Mouse (Mus musculus) embryonic facial prominence, embryonic 14.5 days (tissue): ENCODE data around the gene Jph4. TPM values are rescaled to one million over a fixed set of nuclear protein-coding genes. Genes with fewer than 3 reads are reported as not detected.

Experiments used
- ATAC-seq: fragments of 200-750 bp; cut with Nextera tagmentation; 2 replicates; pipeline ENCODE4 v1.8.0; 2017; ENCODE audit warnings: low read depth, moderate number of reproducible peaks, moderate TSS enrichment
- DNase-seq: peaks from one replicate; pipeline ENCODE4 v3.0.0-alpha.2; 2015; ENCODE audit warnings: low spot score
- H3K27ac ChIP-seq: fragments of 300-500 bp; sonication (generic); replicated peaks from 2 replicates; pipeline ENCODE4 v1.5.1; 2014; ENCODE audit warnings: low read depth, mild to moderate bottlenecking, low read length, moderate library complexity
- H3K27me3 ChIP-seq: fragments of 300-500 bp; sonication (generic); replicated peaks from 2 replicates; pipeline ENCODE4 v1.6.1; 2014; ENCODE audit warnings: low read length; ENCODE audit not compliant: control insufficient read depth, insufficient read depth
- H3K36me3 ChIP-seq: fragments of 300-500 bp; sonication (generic); 2 replicates; pipeline ENCODE4 v1.6.1; 2014; ENCODE audit warnings: low read length, mixed read lengths; ENCODE audit not compliant: control insufficient read depth, insufficient read depth
- H3K4me1 ChIP-seq: fragments of 300-500 bp; sonication (generic); 2 replicates; pipeline ENCODE4 v1.6.1; 2014; ENCODE audit warnings: antibody characterized with exemption, low read length; ENCODE audit not compliant: control insufficient read depth, insufficient read depth
- H3K4me2 ChIP-seq: fragments of 300-500 bp; sonication (generic); 2 replicates; pipeline ENCODE4 v1.6.1; 2014; ENCODE audit warnings: low read depth, mild to moderate bottlenecking, low read length, moderate library complexity, mixed read lengths
- H3K4me3 ChIP-seq: fragments of 300-500 bp; sonication (generic); 2 replicates; pipeline ENCODE4 v1.5.1; 2014; ENCODE audit warnings: low read depth, mild to moderate bottlenecking, low read length
- H3K9ac ChIP-seq: fragments of 300-500 bp; sonication (generic); 2 replicates; pipeline ENCODE4 v1.6.1; 2014; ENCODE audit warnings: low read depth, mild to moderate bottlenecking, low read length, moderate library complexity, mixed read lengths
- H3K9me3 ChIP-seq: fragments of 300-500 bp; sonication (generic); 2 replicates; pipeline ENCODE4 v1.6.1; 2016; ENCODE audit warnings: low read length; ENCODE audit not compliant: control insufficient read depth
- WGBS: fragments of 180-500 bp; shearing (Covaris S2); extraction: QIAGEN DNeasy Blood & Tissue Kit; methylation state at CpG from one replicate; pipeline ENCODE4 v1.1.7; 2014; 5-methylcytosine and 5-hydroxymethylcytosine counted together
- polyA plus RNA-seq: library from polyadenylated mRNA; unstranded; fragments of >200 nt; fragmentation: Nextera tagmentation; extraction: Ambion mirVana; gene quantifications from 2 replicates; pipeline ENCODE4 v1.2.1, GENCODE M21; 2014

Gene Jph4
- polyA plus RNA-seq, 1 experiment from 2014 or later, result 3.8 TPM

- Histone ChIP-seq H3K4me2 (peak overlapping the region; percentile 97; the same call in 1 of the 2 replicates), H3K27ac (no peak overlapping the region), H3K9ac (no peak overlapping the region), H3K27me3 (peaks cover 35% of the 10 kb centered on the region), H3K36me3 (no peaks in the 10 kb centered on the region), H3K4me1 (peaks cover 15% of the 10 kb centered on the region), H3K4me3 (no peak overlapping the region), H3K9me3 (no peaks in the 10 kb centered on the region)
- 86% methylated on average over 36 of the region's 51 CpGs for WGBS
- no peak for ATAC-seq
- DNase-seq, result no peak
Observed at GRCm38 (mm10) chr14:55113351-55113974, 3.3 kb downstream of the Jph4 start.

GRCm38 (mm10) chr14:55111720-55112119 is 5.0 kb downstream of the Jph4 start:
- no peaks in the 10 kb centered on the region for H3K36me3 ChIP-seq
- H3K9ac ChIP-seq, result no peak overlapping the region
- H3K4me1 ChIP-seq, result peaks cover 15% of the 10 kb centered on the region
- H3K27me3 ChIP-seq, result peaks cover 35% of the 10 kb centered on the region
- 86% methylated on average over 2 of the region's 2 CpGs for WGBS
- no peak overlapping the region for H3K4me2 ChIP-seq
- no peak overlapping the region for H3K4me3 ChIP-seq
- H3K27ac ChIP-seq, result no peak overlapping the region
- H3K9me3 ChIP-seq, result no peaks in the 10 kb centered on the region
- no peak for ATAC-seq
- DNase-seq, result no peak

GRCm38 (mm10) chr14:55110076-55110475 is 6.7 kb downstream of the Jph4 start:
- no peak overlapping the region for H3K4me3 ChIP-seq
- H3K9me3 ChIP-seq, result no peaks in the 10 kb centered on the region
- H3K4me2 ChIP-seq, result no peak overlapping the region
- ATAC-seq, result no peak
- no peak overlapping the region for H3K27ac ChIP-seq
- H3K27me3 ChIP-seq, result peaks cover 24% of the 10 kb centered on the region
- no peak overlapping the region for H3K9ac ChIP-seq
- WGBS, result 33% methylated on average over 9 of the region's 9 CpGs
- peaks cover 26% of the 10 kb centered on the region for H3K4me1 ChIP-seq
- no peaks in the 10 kb centered on the region for H3K36me3 ChIP-seq
- DNase-seq, result no peak

GRCm38 (mm10) chr14:55109048-55109873 is 7.5 kb downstream of the Jph4 start:
- peaks cover 18% of the 10 kb centered on the region for H3K27me3 ChIP-seq
- no peak for ATAC-seq
- no peak overlapping the region for H3K9ac ChIP-seq

GRCm38 (mm10) chr14:55108202-55108870 is 8.4 kb downstream of the Jph4 start:
- DNase-seq (peak; percentile 62), ATAC-seq (peak; percentile 42; the same call in 1 of the 2 replicates)
- WGBS, result 48% methylated on average over 9 of the region's 9 CpGs
- H3K9me3 ChIP-seq, result no peaks in the 10 kb centered on the region
- no peak overlapping the region; the same call in 1 of the 2 replicates for H3K27ac ChIP-seq
- H3K9ac ChIP-seq, result no peak overlapping the region
- no peaks in the 10 kb centered on the region for H3K36me3 ChIP-seq
- peaks cover 9% of the 10 kb centered on the region for H3K27me3 ChIP-seq
- H3K4me2 ChIP-seq, result no peak overlapping the region
- H3K4me3 ChIP-seq, result no peak overlapping the region
- peaks cover 19% of the 10 kb centered on the region for H3K4me1 ChIP-seq

More at GRCm38 (mm10) chr14:55109048-55109873, 7.5 kb downstream of the Jph4 start:
- Histone ChIP-seq H3K9me3 (no peaks in the 10 kb centered on the region), H3K27ac (no peak overlapping the region), H3K4me3 (no peak overlapping the region), H3K36me3 (no peaks in the 10 kb centered on the region), H3K4me1 (peaks cover 25% of the 10 kb centered on the region), H3K4me2 (peak overlapping the region; percentile 18; the same call in 1 of the 2 replicates)
- WGBS, result 9% methylated on average over 17 of the region's 21 CpGs
- DNase-seq, result peak; percentile 62

GRCm38 (mm10) chr14:55106990-55107389 is 9.7 kb downstream of the Jph4 start:
- no peak for DNase-seq
- no peak overlapping the region for H3K27ac ChIP-seq
- H3K4me3 ChIP-seq, result no peak overlapping the region
- ATAC-seq, result no peak
- WGBS, result 62% methylated on average over 8 of the region's 8 CpGs
- H3K27me3 ChIP-seq, result no peaks in the 10 kb centered on the region; the same call in 1 of the 2 replicates
- no peaks in the 10 kb centered on the region for H3K9me3 ChIP-seq
- H3K4me1 ChIP-seq, result peaks cover 19% of the 10 kb centered on the region
- 0 out of 2 replicates have a peak overlapping the region, but pooled peaks have one; percentile 14 for H3K9ac ChIP-seq
- no peak overlapping the region for H3K4me2 ChIP-seq
- no peaks in the 10 kb centered on the region for H3K36me3 ChIP-seq

- peak within 1 kb of the TSS; percentile 49 for H3K4me3 ChIP-seq
- peaks cover 19% of the 10 kb centered on the region for H3K4me1 ChIP-seq
- no peaks in the 10 kb centered on the region; the same call in 1 of the 2 replicates for H3K27me3 ChIP-seq
- WGBS, result under 1% methylated on average over 39 of the region's 39 CpGs
- no peaks in the 10 kb centered on the region for H3K36me3 ChIP-seq
- DNase-seq (peak; percentile 90), ATAC-seq (peak; percentile 75)
- peak within 1 kb of the TSS; percentile 99 for H3K4me2 ChIP-seq
- peak within 1 kb of the TSS; percentile 80 for H3K27ac ChIP-seq
- H3K9ac ChIP-seq, result peak within 1 kb of the TSS; percentile 78
- no peaks in the 10 kb centered on the region for H3K9me3 ChIP-seq
Observed at GRCm38 (mm10) chr14:55105836-55106809, 10.6 kb downstream of the Jph4 start, which contains the start of gene Ap1g2. Gene Ap1g2 (minus strand): TSS chr14:55106593.
